Mouse (Mus musculus) left cerebral cortex, postnatal 4 days (tissue): ENCODE results near the gene Tmem79. TPM values are rescaled to one million over a fixed set of nuclear protein-coding genes. Genes with fewer than 3 reads are reported as not detected.
"Not testable (repeated sequence)": the region's sequence is repeated elsewhere in the genome, so short reads cannot be mapped to it uniquely, and the experiment has no call there.

Experiments
- DNase-seq: peaks from one replicate; pipeline ENCODE4 v3.0.0-alpha.2; 2022
- intact Hi-C: fragments of 180-260 bp; cut with DNase I; formaldehyde crosslinking; loops from one replicate; pipeline ENCODE4 v1.15.1; 2025
- total RNA-seq, 2 experiments: library from RNA; stranded (reverse); gene quantifications; 2 replicates each; pipeline ENCODE4 v1.2.3; 2021

Gene Tmem79
- total RNA-seq: 1 to 10 TPM; 1.5 to 2.0 TPM

DNA sequence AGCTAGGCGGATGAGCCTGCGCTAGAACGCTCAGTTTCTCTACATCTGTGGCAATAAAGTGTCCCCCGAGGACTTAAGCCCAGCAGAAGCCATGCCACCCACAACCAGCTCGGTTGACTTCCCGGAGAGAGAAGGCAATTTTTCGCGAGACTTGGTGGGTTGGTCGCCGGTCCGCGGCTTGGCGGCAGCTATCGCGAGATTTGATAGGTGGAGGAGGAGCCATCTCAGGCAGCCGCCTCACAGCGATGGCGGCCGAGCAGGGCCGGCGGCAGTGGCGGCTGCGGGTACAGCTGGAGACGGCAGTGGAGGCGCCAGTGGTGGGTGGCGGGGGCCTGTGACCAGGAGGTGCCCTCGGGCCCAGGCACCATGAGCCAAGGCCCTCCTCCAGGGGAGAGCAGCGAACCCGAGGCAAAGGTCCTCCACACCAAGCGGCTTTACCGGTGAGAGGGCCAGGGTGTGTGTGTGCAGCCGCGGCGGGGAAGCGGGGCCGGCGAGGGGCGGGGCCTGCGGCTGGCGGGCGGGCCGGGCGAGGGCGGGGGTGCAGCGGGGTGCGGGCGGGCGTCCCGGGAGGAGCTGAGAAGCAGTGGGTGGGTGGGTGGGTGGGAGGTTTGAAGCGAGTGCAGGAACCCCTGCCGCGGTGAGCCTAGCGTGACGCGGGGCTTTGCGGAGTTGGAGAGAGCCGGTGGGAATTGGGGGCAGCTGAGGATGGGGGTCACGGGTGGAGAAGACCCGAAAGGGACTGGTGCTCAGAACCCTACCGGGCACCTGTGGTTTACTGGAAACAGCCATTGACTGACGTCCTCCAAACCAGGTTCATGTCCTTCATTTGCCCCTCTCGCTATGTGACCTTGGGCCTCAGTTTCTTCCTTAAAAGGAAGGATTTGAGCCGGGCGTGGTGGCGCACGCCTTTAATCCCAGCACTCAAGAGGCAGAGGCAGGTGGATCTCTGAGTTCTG, at the start of gene Tmem79, which contains the start of gene Smg5:
Gene Tmem79, minus strand, starts transcription at position 91 of the 956 bp plus-strand sequence.
Gene Smg5, plus strand, starts transcription at position 203 of the 956 bp plus-strand sequence.
- peak; percentile 97 for DNase-seq
- intact Hi-C loops: no loop called here

DNA sequence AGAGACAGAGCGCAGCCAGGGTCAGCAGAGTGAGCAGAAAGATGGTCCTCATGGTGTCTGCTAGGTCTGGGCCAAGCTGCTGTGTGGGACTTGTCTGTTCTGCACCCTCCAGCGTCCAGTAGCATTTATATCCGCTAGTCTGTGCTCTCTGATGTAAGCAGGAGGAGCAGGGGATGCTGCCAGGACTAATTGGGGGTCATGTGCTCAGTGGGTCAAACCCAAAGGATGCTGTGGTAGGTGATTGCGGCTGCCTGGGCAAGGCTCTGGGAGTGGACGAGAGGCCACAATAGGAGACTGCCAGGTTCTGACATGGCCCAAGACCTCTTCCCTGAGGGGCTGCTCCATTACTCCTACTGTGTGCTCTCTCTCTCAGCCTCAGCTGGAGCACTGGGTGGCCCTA, 48.4 kb upstream of the Tmem79 start, which contains the start of gene Bglap:
Gene Bglap, minus strand, starts transcription at position 101 of the 400 bp plus-strand sequence.
- intact Hi-C loops: no loop called here
- no peak for DNase-seq

DNA sequence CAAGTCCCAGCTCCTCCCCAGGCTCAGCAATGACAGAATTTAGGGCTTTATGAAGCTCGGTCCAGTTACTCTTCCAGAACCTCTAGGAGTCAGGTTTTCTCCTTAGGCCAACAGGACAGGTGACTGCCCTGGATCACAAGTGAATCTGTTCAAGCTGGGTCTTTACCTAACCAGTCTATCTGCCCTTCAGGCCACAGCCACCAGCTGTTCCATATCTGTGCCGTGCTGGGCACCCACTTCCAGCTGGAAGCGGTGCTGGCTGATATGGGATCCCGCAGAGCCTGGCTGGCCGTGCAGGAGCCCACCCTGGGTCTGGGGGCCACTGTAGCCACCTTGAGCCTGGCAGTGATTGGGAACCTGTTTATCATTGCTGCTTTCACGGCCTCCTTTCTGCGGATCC, 46.4 kb upstream of the Tmem79 start:
- DNase-seq, intact Hi-C loops: not testable (repeated sequence)

DNA sequence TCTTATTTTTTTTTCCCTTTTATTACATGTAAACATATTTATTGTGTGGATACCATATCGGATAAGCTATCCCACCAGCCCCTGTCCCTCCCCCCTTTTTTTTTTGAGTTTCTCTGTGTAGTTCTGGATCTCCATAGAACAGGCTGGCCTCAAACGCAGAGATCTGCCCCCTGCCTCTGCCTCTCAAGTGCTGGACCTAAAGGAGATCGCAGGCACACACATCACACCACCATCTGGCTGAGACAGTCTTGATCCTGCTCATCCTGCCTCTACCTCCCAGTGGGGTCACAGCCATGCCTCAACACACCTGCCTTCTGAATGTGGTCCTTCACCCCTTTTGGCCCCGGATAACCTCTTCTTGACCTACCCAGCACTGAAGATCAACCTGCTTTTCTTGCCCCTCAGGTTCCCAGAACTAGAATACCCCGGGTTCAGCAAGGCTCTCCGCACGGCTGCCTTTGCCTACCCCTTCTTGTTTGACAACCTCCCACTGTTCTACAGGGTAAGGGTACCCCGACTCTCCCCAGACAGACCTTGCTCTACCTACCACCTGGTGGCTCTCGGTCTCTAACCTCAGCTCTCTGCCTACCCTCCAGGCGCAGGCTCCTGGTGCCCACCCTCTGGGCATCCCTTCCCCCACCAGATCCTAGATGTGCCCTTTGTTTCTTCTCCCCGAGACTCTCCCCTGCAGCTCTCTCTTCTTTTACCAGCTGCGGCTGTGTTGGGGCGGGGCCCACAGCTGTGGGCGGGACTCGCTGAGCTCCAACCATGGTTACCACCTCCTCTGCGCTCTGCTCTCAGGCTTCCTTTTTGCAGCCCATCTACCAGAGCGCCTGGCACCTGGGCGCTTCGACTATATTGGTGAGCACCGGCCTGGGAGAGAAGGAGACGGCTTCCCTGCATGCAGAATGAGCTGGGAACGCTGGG, 45.7 kb upstream of the Tmem79 start:
- DNase-seq, intact Hi-C loops: not testable (repeated sequence)

DNA sequence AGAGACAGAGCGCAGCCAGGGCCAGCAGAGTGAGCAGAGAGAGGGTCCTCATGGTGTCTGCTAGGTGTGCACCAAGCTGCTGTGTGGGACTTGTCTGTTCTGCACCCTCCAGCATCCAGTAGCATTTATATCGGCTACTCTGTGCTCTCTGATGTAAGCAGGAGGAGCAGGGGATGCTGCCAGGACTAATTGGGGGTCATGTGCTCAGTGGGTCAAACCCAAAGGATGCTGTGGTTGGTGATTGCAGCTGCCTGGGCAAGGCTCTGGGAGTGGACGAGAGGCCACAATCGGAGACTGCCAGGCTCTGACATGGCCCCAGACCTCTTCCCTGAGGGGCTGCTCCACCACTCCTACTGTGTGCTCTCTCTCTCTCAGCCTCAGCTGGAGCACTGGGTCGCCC, 42.7 kb upstream of the Tmem79 start, which contains the start of gene Bglap2:
Gene Bglap2, minus strand, starts transcription at position 101 of the 400 bp plus-strand sequence.
- intact Hi-C loops, DNase-seq: not testable (repeated sequence)

DNA sequence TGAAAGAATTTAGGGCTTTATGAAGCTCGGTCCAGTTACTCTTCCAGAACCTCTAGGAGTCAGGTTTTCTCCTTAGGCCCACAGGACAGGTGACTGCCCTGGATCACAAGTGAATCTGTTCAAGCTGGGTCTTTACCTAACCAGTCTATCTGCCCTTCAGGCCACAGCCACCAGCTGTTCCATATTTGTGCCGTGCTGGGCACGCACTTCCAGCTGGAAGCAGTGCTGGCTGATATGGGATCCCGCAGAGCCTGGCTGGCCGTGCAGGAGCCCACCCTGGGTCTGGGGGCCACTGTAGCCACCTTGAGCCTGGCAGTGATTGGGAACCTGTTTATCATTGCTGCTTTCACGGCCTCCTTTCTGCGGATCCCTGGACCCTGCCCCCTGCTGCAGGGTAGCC, 40.7 kb upstream of the Tmem79 start:
- DNase-seq, intact Hi-C loops: not testable (repeated sequence)

DNA sequence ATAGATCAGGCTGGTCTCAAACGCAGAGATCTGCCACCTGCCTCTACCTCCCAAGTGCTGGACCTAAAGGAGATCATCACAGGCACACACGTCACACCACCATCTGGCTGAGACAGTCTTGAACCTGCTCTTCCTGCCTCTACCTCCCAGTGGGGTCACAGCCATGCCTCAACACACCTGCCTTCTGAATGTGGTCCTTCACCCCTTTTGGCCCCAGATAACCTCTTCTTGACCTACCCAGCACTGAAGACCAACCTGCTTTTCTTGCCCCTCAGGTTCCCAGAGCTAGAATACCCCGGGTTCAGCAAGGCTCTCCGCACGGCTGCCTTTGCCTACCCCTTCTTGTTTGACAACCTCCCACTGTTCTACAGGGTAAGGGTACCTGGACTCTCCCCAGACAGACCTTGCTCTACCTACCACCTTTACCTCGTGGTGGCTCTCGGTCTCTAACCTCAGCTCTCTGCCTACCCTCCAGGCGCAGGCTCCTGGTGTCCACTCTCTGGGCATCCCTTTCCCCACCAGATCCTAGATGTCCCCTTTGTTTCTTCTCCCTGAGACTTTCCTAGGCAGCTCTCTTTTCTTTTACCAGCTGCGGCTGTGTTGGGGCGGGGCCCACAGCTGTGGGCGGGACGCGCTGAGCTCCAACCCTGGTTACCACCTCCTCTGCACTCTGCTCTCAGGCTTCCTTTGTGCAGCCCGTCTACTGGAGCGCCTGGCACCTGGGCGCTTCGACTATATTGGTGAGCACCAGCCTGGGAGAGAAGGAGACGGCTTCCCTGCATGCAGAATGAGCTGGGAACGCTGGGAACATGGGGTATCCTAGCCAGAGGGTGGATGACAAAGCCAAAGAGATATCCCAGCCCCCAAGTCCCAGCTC, 40.0 kb upstream of the Tmem79 start:
- DNase-seq, intact Hi-C loops: not testable (repeated sequence)

DNA sequence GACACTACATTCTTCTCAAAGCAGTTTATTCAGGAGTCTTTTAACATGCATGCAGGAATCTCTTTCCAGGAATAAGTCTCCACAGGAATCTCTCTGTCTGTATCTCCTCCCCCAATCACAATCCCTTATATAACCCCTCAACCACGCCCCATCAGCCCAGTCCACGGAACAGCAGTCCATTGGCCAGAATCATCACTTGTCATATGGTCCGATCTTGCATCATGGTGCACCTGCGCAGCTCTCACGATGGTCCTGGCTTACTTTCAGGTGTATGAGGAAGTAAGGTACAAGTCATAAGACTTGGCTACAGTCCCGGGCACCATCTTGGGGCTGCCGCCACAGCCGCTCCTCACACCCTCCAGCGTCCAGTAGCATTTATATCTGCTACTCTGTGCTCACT, 36.7 kb upstream of the Tmem79 start, which contains the start of gene Bglap3:
Gene Bglap3, minus strand, starts transcription at position 101 of the 400 bp plus-strand sequence.
- intact Hi-C loops, DNase-seq: not testable (repeated sequence)

DNA sequence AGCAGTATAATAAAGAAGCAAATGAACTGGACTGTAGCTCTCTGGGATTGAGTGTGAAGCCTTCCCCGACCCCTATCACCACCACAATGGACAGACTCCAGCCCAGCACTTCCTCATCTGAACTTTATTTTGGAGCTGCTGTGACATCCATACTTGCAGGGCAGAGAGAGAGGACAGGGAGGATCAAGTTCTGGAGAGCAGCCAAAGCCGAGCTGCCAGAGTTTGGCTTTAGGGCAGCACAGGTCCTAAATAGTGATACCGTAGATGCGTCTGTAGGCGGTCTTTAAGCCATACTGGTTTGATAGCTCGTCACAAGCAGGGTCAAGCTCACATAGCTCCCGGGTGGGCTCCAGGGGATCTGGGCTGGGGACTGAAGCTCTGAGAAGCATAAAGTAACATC, 32.6 kb upstream of the Tmem79 start:
- DNase-seq, intact Hi-C loops: not testable (repeated sequence)

DNA sequence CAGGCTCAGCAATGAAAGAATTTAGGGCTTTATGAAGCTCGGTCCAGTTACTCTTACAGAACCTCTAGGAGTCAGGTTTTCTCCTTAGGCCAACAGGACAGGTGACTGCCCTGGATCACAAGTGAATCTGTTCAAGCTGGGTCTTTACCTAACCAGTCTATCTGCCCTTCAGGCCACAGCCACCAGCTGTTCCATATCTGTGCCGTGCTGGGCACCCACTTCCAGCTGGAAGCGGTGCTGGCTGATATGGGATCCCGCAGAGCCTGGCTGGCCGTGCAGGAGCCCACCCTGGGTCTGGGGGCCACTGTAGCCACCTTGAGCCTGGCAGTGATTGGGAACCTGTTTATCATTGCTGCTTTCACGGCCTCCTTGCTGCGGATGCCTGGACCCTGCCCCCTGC, 31.6 kb upstream of the Tmem79 start:
- DNase-seq, intact Hi-C loops: not testable (repeated sequence)

DNA sequence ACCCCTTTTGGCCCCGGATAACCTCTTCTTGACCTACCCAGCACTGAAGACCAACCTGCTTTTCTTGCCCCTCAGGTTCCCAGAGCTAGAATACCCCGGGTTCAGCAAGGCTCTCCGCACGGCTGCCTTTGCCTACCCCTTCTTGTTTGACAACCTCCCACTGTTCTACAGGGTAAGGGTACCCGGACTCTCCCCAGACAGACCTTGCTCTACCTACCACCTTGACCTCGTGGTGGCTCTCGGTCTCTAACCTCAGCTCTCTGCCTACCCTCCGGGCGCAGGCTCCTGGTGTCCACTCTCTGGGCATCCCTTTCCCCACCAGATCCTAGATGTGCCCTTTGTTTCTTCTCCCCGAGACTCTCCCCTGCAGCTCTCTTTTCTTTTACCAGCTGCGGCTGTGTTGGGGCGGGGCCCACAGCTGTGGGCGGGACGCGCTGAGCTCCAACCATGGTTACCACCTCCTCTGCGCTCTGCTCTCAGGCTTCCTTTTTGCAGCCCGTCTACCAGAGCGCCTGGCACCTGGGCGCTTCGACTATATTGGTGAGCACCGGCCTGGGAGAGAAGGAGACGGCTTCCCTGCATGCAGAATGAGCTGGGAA, 31.0 kb upstream of the Tmem79 start:
- intact Hi-C loops: not testable (repeated sequence)

DNA sequence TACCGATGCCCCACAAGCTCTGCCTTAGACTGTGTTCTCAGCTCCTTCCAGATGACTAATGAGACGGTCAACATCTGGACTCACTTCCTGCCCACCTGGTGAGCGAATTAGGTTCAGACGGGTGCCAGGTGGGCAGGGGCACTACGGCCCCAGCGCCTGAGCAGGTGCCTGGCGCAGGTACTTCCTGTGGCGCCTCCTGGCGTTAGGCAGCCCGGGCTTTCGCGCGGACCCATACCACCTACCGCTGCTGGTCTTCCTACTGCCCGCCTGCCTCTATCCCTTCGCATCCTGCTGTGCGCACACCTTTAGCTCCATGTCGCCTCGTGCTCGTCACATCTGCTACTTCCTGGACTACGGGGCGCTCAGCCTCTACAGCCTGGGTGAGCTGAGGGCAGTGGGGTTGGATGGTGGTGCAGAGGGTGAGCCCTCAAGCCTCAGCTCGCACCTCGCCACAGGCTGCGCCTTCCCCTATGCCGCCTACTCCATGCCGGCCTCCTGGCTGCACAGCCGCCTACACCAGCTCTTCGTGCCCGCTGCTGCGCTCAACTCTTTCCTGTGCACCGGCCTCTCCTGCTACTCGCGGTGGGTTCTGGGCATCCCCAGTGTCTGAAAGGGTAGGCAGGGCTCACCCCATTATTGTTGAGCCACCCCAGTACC, 29.9 kb upstream of the Tmem79 start:
- no peak for DNase-seq
- intact Hi-C loops: no loop called here

More for the DNA sequence above, 31.0 kb upstream of the Tmem79 start:
- not testable (repeated sequence) for DNase-seq

DNA sequence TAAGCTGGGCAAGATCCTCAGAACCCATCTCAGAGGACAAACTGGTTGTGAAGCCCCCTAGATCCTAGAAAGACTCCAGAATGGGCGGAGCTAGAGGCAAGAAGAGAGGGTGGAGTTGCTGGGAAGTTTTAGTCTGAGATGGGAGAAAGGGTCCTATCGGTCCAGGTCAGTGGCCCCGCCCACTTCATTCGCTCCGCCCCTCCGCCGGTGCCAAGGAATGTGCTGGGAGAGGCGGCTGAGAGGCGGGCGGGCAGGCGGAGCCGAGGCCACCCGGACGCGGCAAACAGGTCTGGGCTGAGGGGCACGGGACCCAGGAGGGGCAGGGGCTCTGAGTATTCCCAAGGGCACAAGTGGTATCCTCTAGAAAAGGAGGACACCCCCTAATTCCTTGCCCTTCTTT, 28.4 kb upstream of the Tmem79 start, which contains the start of gene Paqr6:
Gene Paqr6, plus strand, starts transcription at position 248 of the 400 bp plus-strand sequence.
- DNase-seq: peak; percentile 68
- intact Hi-C loops: no loop called here

DNA sequence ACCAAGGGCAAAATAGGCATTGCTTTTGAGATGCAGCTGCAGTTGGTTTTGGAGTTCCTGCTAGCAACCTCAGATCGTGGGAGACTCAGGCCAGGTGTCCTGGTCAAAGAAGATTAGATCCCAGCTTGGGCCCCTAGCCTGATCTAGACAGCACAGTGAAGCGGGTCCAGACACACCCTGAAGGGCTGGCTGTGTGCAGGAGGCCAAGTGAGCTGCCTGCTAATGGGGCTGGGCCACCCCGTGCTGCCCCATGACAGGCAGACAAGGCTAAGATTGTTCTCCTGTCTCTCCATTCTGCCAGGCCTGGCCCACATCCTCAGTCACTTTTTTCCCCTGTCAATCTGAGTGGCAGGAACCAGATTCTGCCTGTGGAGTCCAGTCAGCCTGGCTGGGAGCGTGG, 27.8 kb upstream of the Tmem79 start:
- DNase-seq: peak; percentile 39
- intact Hi-C loops: no loop called here

DNA sequence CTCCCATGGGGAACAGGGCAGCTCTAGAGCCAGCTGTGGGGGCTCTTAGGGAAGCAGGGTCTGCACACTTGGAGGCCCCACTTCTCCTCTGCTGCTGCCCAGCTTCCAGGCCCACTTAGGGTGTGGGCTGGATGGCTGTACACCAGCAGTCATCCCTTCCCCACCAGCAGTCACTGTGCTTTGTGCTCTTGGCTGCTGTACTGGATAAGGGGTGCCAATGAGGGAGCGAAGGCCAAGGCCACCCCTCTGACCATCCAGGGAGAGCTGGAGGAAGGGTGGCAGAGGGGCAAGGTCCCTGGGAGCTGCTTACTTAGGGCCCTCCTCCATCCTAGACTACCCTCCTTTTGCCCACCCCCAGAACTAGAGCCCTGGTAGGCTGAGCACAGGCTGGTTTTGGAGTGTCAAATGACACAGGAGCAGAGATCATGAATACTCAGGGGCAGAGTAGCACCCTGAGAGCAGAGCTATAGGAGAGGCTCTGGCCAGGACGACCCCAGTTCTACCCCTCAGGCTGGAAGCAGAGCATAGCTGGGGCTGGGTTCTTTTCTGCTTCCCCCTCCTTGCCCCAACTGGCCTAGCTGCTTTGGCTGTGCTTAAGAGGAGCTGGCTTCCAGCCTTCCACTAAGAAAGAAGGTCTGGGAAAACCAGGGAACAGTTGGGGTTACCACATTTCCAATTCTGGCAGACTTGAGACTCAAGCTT, 25.8 kb upstream of the Tmem79 start:
- no peak for DNase-seq
- intact Hi-C loops: no loop called here

DNA sequence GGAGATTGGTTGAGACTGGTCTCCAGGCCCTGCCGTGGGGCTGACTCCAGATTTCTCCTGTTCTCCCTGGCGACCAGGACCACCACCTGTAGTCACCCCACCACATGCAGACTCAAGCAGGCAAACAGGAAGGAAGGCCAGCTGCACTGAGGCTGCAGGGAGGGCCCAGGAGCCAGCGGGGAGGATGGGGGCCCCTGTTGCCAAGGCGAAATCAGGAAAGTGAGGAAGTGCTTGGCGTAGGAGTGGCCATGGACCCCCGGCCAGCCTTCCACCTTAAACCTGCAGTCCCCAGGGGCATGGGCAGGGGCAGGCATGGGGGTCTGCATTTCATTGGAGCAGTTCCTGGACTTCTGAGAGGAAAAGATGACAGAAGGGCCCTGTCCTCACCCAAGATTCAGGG, 25.1 kb upstream of the Tmem79 start:
- DNase-seq: no peak
- intact Hi-C loops: no loop called here

DNA sequence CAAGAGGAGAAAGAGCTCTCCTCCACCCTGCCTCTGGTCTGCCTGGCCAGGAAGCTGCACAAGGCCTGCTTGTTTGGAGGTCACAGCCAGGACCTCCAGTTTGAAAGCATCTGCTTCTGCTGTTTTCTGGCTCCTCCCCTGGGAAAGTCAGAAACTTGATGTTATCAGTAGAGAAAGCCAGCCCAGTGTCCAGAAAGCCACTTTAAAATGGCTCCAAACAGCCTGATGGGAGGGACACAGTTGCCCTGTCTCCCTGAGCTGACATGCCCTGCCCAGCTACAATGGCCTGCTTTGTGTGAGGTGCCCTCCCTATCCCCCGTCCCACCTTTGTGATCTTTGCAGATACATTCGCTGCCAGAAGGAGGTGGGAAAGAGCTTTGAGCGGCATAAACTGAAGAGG, 24.0 kb upstream of the Tmem79 start:
- intact Hi-C loops: no loop called here

DNA sequence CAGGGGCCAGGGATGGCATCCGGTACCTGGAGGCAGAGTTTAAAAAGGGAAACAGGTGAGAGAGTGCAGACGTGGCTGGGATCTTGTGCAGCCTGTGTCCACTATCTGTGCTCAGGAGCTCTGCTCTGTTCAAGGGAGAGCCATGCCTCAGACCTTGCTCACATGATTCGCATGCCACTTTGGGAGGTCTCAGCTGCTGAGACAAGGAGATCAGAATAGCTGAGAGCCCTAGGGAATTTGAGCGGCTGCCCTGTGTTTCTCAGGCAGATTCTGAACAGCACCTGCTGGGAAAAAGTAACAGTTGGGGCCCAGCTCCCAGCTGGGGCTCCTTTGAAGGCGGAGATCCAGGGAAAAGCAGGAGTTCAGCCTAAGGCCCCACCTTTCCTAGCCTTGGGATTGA, 23.6 kb upstream of the Tmem79 start:
- intact Hi-C loops: no loop called here

More for the DNA sequence above, 24.0 kb upstream of the Tmem79 start:
- DNase-seq: no peak

More for the DNA sequence above, 23.6 kb upstream of the Tmem79 start:
- DNase-seq: no peak
